Mouse (Mus musculus) liver, embryonic 15.5 days (tissue): ENCODE data around the gene Kpnb1. TPM values are rescaled to one million over a fixed set of nuclear protein-coding genes. Genes with fewer than 3 reads are reported as not detected.
A peak's percentile ranks its signal among the peaks of the same experiment; 100 is the strongest.

Experiments
- ATAC-seq: fragments of 200-750 bp; cut with Nextera tagmentation; 2 replicates; pipeline ENCODE4 v1.8.0; 2017; ENCODE audit warnings: moderate number of reproducible peaks, mild to moderate bottlenecking, moderate library complexity; ENCODE audit not compliant: insufficient read depth
- H3K27ac ChIP-seq: fragments of 300-500 bp; sonication (generic); replicated peaks from 2 replicates; pipeline ENCODE4 v1.5.1; 2015; ENCODE audit warnings: mild to moderate bottlenecking, inconsistent platforms
- H3K27me3 ChIP-seq: fragments of 300-500 bp; sonication (generic); 2 replicates; pipeline ENCODE4 v1.6.1; 2015; ENCODE audit warnings: mild to moderate bottlenecking, inconsistent platforms
- H3K36me3 ChIP-seq: fragments of 300-500 bp; sonication (generic); replicated peaks from 2 replicates; pipeline ENCODE4 v1.6.1; 2015; ENCODE audit warnings: moderate library complexity, mild to moderate bottlenecking, inconsistent platforms
- H3K4me1 ChIP-seq: fragments of 300-500 bp; sonication (generic); replicated peaks from 2 replicates; pipeline ENCODE4 v1.6.1; 2015; ENCODE audit warnings: inconsistent platforms
- H3K4me2 ChIP-seq: fragments of 300-500 bp; sonication (generic); 2 replicates; pipeline ENCODE4 v1.6.1; 2015; ENCODE audit warnings: moderate library complexity, mild to moderate bottlenecking, inconsistent platforms
- H3K4me3 ChIP-seq: fragments of 300-500 bp; sonication (generic); replicated peaks from 2 replicates; pipeline ENCODE4 v1.5.1; 2015; ENCODE audit warnings: mild to moderate bottlenecking, inconsistent platforms
- H3K9ac ChIP-seq: fragments of 300-500 bp; sonication (generic); 2 replicates; pipeline ENCODE4 v1.6.1; 2015; ENCODE audit warnings: moderate library complexity, mild to moderate bottlenecking, inconsistent platforms
- H3K9me3 ChIP-seq: fragments of 300-500 bp; sonication (generic); replicated peaks from 2 replicates; pipeline ENCODE4 v1.6.1; 2016; ENCODE audit warnings: inconsistent platforms
- WGBS: fragments of 180-500 bp; shearing (Covaris S2); methylation state at CpG from one replicate; pipeline ENCODE4 v1.1.7; 2015; ENCODE audit warnings: mixed read lengths; ENCODE audit not compliant: insufficient replicate concordance; 5-methylcytosine and 5-hydroxymethylcytosine counted together
- polyA plus RNA-seq: library from polyadenylated mRNA; unstranded; fragments of >200 nt; fragmentation: Nextera tagmentation; extraction: Ambion mirVana; gene quantifications from 2 replicates; pipeline ENCODE4 v1.2.1, GENCODE M21; 2015

Gene Kpnb1
- polyA plus RNA-seq, 1 experiment from 2014 or later = 18.4 TPM

DNA sequence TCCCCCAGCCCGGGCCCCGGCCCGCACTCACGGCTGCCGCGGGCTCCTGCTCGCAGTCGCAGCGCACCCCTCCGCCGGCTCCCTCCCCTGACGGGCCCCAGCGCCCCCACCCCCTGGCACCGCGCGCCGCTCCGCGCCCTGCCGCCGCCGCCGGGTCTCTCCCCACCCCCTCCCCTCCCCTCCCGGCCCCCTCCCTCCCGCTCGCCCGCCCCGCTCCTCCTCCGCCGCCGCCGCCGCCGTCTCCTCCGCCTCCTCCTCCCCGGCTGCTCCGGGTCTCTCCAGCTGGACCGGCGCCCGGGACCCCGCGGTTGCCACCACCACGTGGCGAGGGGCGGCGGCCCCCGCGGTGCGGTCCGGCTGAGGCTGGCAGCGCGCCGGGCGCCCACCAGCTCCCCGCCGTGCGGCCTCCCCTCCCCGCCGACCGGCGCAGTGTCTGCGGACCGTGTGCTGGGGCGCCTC lies 36.3 kb downstream of the Kpnb1 start, which contains the start of gene Tbkbp1:
TSS of gene Tbkbp1 (minus strand) at position 153 of the 459 bp plus-strand sequence.
- peaks cover 23% of the 10 kb centered on the region for H3K4me1 ChIP-seq
- ATAC-seq = no peak
- H3K9me3 ChIP-seq = no peaks in the 10 kb centered on the region

DNA sequence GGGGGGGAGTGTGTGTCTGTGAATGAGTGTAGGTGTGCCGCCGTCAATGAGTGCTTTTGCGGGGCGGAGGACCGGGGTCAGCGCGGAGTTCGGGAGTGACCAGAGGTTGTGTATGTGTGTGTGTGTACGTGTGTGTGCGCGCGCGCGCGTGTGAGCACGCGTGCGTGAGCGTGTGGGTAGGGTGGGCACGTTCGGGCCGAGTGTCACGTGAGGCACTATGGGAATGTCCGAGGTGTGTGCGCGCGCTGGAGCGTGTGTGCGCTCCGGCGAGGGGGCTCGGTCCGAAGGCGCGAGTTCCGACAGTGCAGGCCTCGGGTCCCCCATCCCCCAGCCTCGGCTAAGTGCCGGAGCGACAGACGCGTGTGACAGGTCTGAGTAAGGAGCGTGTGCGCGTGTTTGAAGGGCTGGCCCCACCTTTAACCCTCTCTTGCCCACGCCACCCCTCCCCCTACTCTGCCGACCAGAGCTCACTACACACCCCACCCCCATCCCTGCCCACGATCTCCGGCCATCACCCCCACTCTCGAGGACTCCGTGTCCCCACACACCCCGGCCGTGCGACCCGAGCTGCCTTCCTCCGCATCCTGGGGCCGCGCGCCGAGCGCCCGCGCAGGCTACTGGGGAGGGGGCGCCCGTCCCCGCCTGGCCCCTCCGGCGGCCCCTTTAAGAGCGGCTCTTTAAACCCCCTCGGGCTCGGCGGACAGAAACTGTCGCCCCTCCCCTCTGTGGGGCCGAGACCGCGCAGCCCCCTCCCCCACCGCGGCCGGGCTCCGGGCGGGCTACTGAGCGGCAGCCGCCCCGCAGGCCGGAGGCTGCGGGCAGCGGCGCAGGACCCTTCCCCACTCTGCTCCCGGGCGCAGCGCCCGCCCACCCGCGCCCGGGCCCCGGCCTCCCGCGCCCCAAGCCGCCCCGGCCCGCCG lies 37.0 kb downstream of the Kpnb1 start:
- H3K4me2 ChIP-seq = peak overlapping the region; percentile 76
- ATAC-seq = peak; percentile 20; the same call in 1 of the 2 replicates
- peaks cover 24% of the 10 kb centered on the region for H3K4me1 ChIP-seq
- H3K27me3 ChIP-seq = peaks cover 76% of the 10 kb centered on the region
- peak overlapping the region; percentile 53 for H3K27ac ChIP-seq
- H3K9ac ChIP-seq = peak overlapping the region; percentile 37; the same call in 1 of the 2 replicates
- peaks cover 11% of the 10 kb centered on the region for H3K36me3 ChIP-seq
- under 1% methylated on average over 94 of the region's 102 CpGs for WGBS
- no peaks in the 10 kb centered on the region for H3K9me3 ChIP-seq
- peak overlapping the region; percentile 61 for H3K4me3 ChIP-seq

More for the DNA sequence above, 36.3 kb downstream of the Kpnb1 start, which contains the start of gene Tbkbp1:
- H3K36me3 ChIP-seq = peaks cover 18% of the 10 kb centered on the region
- 1% methylated on average over 54 of the region's 64 CpGs for WGBS
- peak within 1 kb of the TSS; percentile 61 for H3K4me3 ChIP-seq
- peaks cover 76% of the 10 kb centered on the region for H3K27me3 ChIP-seq
- peak within 1 kb of the TSS; percentile 37; the same call in 1 of the 2 replicates for H3K9ac ChIP-seq
- peak within 1 kb of the TSS; percentile 76 for H3K4me2 ChIP-seq
- H3K27ac ChIP-seq = peak within 1 kb of the TSS; percentile 53

DNA sequence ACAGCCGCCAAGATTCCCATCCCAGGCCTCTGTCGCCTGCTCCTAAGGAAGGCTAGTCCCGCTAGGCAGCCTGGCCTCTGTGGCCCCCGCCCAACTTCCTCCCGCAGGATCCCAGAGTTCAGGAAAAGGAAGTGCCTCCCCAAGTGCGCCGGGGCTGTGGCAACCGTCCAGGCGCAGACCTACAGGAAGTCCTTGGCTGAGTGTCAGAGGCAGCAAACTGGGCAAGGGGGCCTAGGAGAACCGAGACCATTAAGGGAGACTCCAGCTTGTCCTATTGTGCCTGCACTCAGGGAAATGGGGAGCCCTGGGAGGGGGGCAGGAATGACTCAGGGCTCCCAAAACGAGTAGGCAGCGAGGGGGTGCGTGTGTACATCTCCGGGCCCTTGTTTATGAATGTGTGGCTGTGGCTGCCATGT lies 37.7 kb downstream of the Kpnb1 start:
- no peaks in the 10 kb centered on the region for H3K9me3 ChIP-seq
- peaks cover 4% of the 10 kb centered on the region for H3K36me3 ChIP-seq
- H3K27me3 ChIP-seq = peaks cover 76% of the 10 kb centered on the region
- H3K4me2 ChIP-seq = peak overlapping the region; percentile 76
- peak; percentile 24 for ATAC-seq
- 4% methylated on average over 14 of the region's 14 CpGs for WGBS
- H3K27ac ChIP-seq = peak overlapping the region; percentile 53
- H3K4me1 ChIP-seq = peaks cover 24% of the 10 kb centered on the region
- no peak overlapping the region for H3K9ac ChIP-seq
- H3K4me3 ChIP-seq = peak overlapping the region; percentile 61

DNA sequence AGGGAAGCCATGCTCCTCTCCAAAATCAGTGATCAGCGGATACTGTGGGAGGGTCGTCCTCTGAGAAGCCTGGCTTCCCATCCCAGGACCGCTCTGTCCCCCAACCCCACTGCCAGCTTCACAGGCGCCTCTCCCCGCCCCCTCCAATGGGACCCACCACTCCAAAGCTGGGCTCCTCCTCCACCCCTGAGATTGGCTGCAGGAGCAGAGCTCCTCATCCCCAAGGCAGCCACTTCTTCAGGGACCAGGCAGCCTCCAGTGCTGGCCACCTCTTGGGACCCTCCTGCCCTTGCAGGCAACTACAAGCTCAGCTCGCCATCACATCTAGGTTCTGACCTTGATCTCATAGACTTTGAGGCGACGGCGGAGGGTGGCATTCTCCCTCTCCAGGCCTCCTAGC lies 38.7 kb downstream of the Kpnb1 start:
- peaks cover 24% of the 10 kb centered on the region for H3K4me1 ChIP-seq
- no peaks in the 10 kb centered on the region for H3K9me3 ChIP-seq
- no peak for ATAC-seq
- H3K36me3 ChIP-seq = no peaks in the 10 kb centered on the region
- H3K4me2 ChIP-seq = peak overlapping the region; percentile 76
- 42% methylated on average over 9 of the region's 9 CpGs for WGBS
- H3K9ac ChIP-seq = no peak overlapping the region
- H3K27me3 ChIP-seq = peaks cover 71% of the 10 kb centered on the region
- peak overlapping the region; percentile 61 for H3K4me3 ChIP-seq
- no peak overlapping the region for H3K27ac ChIP-seq

DNA sequence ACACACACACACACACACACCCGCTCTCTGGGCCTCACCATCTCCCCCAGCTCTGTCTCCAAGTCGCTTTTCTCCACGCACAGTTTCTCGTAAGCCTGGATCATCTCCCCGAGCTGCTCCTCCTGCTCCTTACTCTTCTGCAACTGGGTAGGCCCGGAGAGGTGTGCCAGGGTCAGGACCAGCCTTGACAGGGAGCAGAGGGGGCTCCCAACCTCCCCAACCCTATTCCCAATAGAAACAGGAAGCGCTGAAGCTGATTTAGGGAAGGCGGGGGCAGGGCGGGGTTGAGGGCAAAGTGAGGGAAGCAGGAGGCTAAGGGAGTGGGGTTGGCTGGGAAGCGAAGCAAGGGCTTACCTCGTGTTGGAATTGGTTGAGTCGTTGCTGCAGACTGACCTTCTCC lies 39.1 kb downstream of the Kpnb1 start:
- H3K4me3 ChIP-seq = peak overlapping the region; percentile 61; the same call in 1 of the 2 replicates
- H3K4me1 ChIP-seq = peaks cover 26% of the 10 kb centered on the region
- peaks cover 67% of the 10 kb centered on the region for H3K27me3 ChIP-seq
- 39% methylated on average over 12 of the region's 12 CpGs for WGBS
- peak overlapping the region; percentile 76 for H3K4me2 ChIP-seq
- no peaks in the 10 kb centered on the region for H3K36me3 ChIP-seq
- H3K9ac ChIP-seq = no peak overlapping the region
- no peak overlapping the region for H3K27ac ChIP-seq
- H3K9me3 ChIP-seq = no peaks in the 10 kb centered on the region
- ATAC-seq = no peak

DNA sequence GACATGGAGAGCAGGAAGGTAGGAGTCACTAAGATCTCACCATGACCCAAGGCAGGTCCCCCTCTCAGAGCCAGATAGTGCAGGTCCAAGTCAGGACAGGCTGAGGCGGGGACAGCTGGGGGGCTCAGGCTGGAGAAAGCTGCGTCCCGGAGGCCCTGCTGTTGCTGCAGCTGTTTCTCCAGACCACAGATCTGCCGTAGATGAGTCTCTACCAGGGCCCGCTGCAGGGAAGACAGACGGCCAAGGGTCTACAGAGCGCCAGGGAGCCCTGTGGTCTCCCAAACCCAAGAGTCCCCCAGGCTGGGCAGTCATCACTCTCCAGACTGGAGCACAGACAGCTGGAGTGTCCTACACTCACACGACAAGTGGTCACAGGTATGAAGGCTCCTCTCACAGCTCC lies 40.3 kb downstream of the Kpnb1 start:
- WGBS = 50% methylated on average over 8 of the region's 8 CpGs
- peaks cover 31% of the 10 kb centered on the region for H3K4me1 ChIP-seq
- no peak for ATAC-seq

DNA sequence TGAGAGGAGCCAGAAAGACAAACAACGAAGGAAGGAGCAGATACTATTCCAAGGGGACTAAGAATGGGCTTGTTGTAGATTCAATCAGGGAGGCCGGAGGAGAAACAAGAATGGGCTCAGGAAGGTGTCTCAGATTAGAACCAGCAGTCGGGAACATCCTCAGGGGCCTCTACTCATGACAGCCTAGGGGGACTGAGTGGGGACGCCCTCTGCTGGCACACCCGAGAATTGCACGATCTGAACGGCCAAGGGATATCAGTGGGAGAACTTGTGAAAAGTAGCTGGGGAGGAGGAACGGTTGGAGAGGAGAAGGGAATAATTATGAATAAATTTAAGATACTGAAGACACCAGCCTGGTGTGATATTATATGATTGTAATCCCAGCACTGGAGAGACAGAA lies 41.0 kb downstream of the Kpnb1 start:
- H3K9me3 ChIP-seq = no peaks in the 10 kb centered on the region
- H3K4me2 ChIP-seq = no peak overlapping the region
- peaks cover 26% of the 10 kb centered on the region for H3K4me1 ChIP-seq

More for the DNA sequence above, 40.3 kb downstream of the Kpnb1 start:
- H3K4me3 ChIP-seq = no peak overlapping the region
- H3K4me2 ChIP-seq = no peak overlapping the region
- no peak overlapping the region for H3K9ac ChIP-seq
- H3K27ac ChIP-seq = no peak overlapping the region
- no peaks in the 10 kb centered on the region for H3K36me3 ChIP-seq
- peaks cover 56% of the 10 kb centered on the region for H3K27me3 ChIP-seq
- H3K9me3 ChIP-seq = no peaks in the 10 kb centered on the region

DNA sequence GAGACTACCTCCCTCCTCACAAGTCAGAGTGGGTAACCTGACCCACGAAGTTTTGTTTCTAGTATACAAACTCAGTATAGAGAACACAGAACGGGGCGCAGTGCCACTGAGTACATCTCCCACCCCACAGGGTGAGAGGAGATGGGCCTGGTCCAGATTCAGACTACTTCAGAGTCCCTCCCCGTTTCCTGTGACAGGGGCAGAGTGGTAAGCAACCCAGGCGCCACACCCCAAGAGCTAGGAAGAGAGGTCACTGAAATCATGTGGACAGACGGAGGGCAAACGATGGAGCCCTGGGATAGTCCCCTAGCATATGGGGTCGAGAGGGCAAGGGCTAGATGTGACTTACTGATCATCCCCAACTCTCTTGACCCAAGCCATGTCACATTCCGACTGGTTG lies 41.7 kb downstream of the Kpnb1 start:
- H3K4me1 ChIP-seq = peaks cover 19% of the 10 kb centered on the region
- H3K4me3 ChIP-seq = no peak overlapping the region
- H3K9ac ChIP-seq = no peak overlapping the region
- no peak for ATAC-seq
- H3K4me2 ChIP-seq = no peak overlapping the region
- H3K27me3 ChIP-seq = peaks cover 44% of the 10 kb centered on the region
- WGBS = 64% methylated on average over 9 of the region's 9 CpGs
- no peaks in the 10 kb centered on the region for H3K36me3 ChIP-seq
- no peaks in the 10 kb centered on the region for H3K9me3 ChIP-seq
- H3K27ac ChIP-seq = no peak overlapping the region

More for the DNA sequence above, 41.0 kb downstream of the Kpnb1 start:
- ATAC-seq = no peak
- WGBS = 12% methylated on average over 8 of the region's 8 CpGs
- Histone ChIP-seq H3K27me3 (peaks cover 49% of the 10 kb centered on the region), H3K9ac (no peak overlapping the region), H3K36me3 (no peaks in the 10 kb centered on the region), H3K4me3 (no peak overlapping the region), H3K27ac (no peak overlapping the region)

DNA sequence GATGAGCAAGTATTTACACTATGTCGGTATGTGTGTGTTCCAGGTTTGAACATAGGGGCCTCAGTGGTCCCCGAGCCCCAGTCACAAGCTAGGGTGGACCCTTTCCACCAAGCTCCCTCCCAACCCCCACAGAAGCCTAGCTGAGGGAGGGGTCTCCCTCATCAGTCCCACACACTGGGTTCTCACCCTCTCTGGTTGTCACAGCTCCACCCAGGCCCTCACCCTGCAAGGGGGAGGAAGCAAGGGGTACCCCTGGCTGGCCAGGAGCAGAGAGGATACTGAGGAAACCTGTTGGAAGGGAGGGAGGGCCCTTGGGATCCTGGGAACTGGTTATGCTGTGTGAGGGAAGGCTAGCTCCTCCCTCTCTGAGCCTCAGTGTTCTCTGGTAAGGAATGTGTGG lies 42.4 kb downstream of the Kpnb1 start:
- Histone ChIP-seq H3K4me2 (no peak overlapping the region), H3K9ac (no peak overlapping the region), H3K36me3 (no peaks in the 10 kb centered on the region), H3K4me1 (peaks cover 17% of the 10 kb centered on the region), H3K27ac (no peak overlapping the region), H3K4me3 (no peak overlapping the region), H3K27me3 (peaks cover 40% of the 10 kb centered on the region), H3K9me3 (no peaks in the 10 kb centered on the region)
- no peak for ATAC-seq
- WGBS = 56% methylated on average over 2 of the region's 2 CpGs

DNA sequence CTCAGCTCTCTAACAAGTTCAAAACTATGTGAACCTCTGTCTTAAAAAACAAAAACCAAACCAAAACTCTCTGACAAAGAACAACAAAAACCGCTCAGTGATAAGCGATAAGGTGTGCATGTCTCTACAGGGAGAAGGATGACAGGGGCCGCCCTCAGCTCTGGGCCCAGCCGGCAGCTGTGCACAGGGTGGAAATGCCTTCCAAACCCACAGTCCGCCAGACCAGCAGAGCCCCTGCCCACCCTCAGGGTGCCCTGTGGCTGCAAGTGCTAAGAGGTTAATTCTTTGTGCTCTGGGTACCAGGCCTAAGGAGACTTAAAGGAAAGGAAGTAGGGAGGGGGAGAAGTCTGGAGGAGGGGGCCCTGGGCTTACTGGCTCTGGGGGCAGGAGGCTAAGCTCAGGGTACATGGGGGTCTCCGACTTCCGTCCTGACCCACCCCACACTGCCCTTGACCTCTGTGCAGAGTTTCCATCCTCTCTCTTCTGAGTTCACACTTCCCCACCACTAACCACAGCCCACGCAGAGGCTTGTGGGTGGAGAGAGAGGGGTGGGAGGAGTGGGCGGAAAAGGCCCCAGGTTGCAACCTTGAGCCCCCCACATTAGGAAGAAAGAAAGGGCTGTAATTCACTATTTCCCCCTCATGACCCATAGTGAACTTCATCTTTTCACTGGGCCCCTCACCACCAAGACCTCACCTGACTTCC lies 44.3 kb downstream of the Kpnb1 start:
- 44% methylated on average over 9 of the region's 9 CpGs for WGBS
- Histone ChIP-seq H3K27ac (0 out of 2 replicates have a peak overlapping the region, but pooled peaks have one; percentile 6), H3K9ac (no peak overlapping the region), H3K4me1 (peaks cover 11% of the 10 kb centered on the region), H3K27me3 (peaks cover 38% of the 10 kb centered on the region), H3K4me2 (no peak overlapping the region), H3K9me3 (no peaks in the 10 kb centered on the region), H3K4me3 (no peak overlapping the region), H3K36me3 (no peaks in the 10 kb centered on the region)
- ATAC-seq = no peak

DNA sequence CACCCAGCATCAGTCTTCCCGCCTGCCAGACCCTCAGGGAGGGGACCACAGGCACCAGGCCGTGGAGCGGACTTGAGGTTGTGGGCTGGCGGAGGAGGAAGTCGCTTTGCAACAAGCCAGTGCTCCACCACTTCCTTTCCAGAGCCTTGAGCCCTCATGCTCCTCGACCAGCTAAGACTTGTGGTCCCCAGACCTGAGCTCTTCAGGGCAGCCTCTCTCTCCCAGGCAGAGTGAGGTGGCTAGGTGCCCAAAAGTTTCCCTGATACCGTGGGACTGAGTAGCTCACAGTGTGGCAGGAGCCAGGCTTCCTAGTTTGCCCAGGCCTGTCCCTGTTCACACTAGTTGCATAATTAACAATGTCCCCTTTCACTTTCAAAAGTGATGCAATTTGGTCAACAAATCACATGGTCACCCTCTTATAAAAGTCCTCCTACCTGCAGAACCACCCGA lies 45.5 kb downstream of the Kpnb1 start:
- Histone ChIP-seq H3K36me3 (no peaks in the 10 kb centered on the region), H3K9me3 (no peaks in the 10 kb centered on the region), H3K27me3 (peaks cover 38% of the 10 kb centered on the region), H3K4me2 (no peak overlapping the region), H3K27ac (peak overlapping the region; percentile 66), H3K4me3 (no peak overlapping the region), H3K9ac (no peak overlapping the region), H3K4me1 (peaks cover 11% of the 10 kb centered on the region)
- ATAC-seq = peak; percentile 20; the same call in 1 of the 2 replicates
- 36% methylated on average over 8 of the region's 8 CpGs for WGBS
